Mouse (Mus musculus): ENCODE results near the gene Celf2. TPM values are rescaled to one million over a fixed set of nuclear protein-coding genes. Genes with fewer than 3 reads are reported as not detected.

Celf2 gene
- polyA plus RNA-seq, 1 experiment from 2014 or later, result 164 TPM

GRCm38 (mm10) chr2:6909921-6910320, 599.4 kb downstream of the Celf2 start:
- Histone ChIP-seq H3K27me3 (no peaks in the 10 kb centered on the region), H3K9me3 (no peaks in the 10 kb centered on the region), H3K4me3 (no peak overlapping the region), H3K9ac (no peak overlapping the region), H3K36me3 (no peaks in the 10 kb centered on the region), H3K4me2 (no peak overlapping the region), H3K4me1 (replicated peaks) (0 out of 2 replicates have a peak, but pooled peaks cover 4% of the 10 kb centered on the region), H3K27ac (replicated peaks) (no peak overlapping the region)
- 80% methylated on average over 7 of the region's 7 CpGs for WGBS
- ATAC-seq (ENCODE audit: low FRiP score, low read depth), result no peak

- Histone ChIP-seq H3K4me1 (replicated peaks) (peaks cover 6% of the 10 kb centered on the region; the same call in 1 of the 2 replicates), H3K4me3 (no peak overlapping the region), H3K27ac (replicated peaks) (no peak overlapping the region), H3K27me3 (no peaks in the 10 kb centered on the region), H3K9me3 (no peaks in the 10 kb centered on the region), H3K4me2 (no peak overlapping the region), H3K9ac (no peak overlapping the region), H3K36me3 (no peaks in the 10 kb centered on the region)
- 82% methylated on average over 3 of the region's 3 CpGs for WGBS
- no peak for ATAC-seq (ENCODE audit: low FRiP score, low read depth)
Measured at GRCm38 (mm10) chr2:6904411-6904810, 605.0 kb downstream of the Celf2 start.

GRCm38 (mm10) chr2:6903251-6903763, 606.1 kb downstream of the Celf2 start:
- peak; percentile 78; the same call in 1 of the 2 replicates for ATAC-seq (ENCODE audit: low FRiP score, low read depth)
- H3K9ac ChIP-seq, result no peak overlapping the region
- no peaks in the 10 kb centered on the region for H3K27me3 ChIP-seq
- no peaks in the 10 kb centered on the region for H3K9me3 ChIP-seq
- H3K36me3 ChIP-seq, result no peaks in the 10 kb centered on the region
- H3K4me3 ChIP-seq, result no peak overlapping the region
- 10% methylated on average over 4 of the region's 4 CpGs for WGBS
- peaks cover 6% of the 10 kb centered on the region; the same call in 1 of the 2 replicates for H3K4me1 ChIP-seq (replicated peaks)
- 0 out of 2 replicates have a peak overlapping the region, but pooled peaks have one; percentile 19 for H3K4me2 ChIP-seq
- no peak overlapping the region for H3K27ac ChIP-seq (replicated peaks)

GRCm38 (mm10) chr2:6896896-6897295, 612.5 kb downstream of the Celf2 start:
- H3K36me3 ChIP-seq, result no peaks in the 10 kb centered on the region
- ATAC-seq (ENCODE audit: low FRiP score, low read depth), result no peak
- no peaks in the 10 kb centered on the region for H3K4me1 ChIP-seq (replicated peaks)
- no peak overlapping the region for H3K27ac ChIP-seq (replicated peaks)
- 98% methylated on average over 1 of the region's 1 CpGs for WGBS
- H3K9ac ChIP-seq, result no peak overlapping the region
- no peak overlapping the region for H3K4me2 ChIP-seq
- no peaks in the 10 kb centered on the region for H3K9me3 ChIP-seq
- H3K27me3 ChIP-seq, result no peaks in the 10 kb centered on the region
- H3K4me3 ChIP-seq, result no peak overlapping the region

- Histone ChIP-seq H3K4me1 (replicated peaks) (no peaks in the 10 kb centered on the region), H3K36me3 (no peaks in the 10 kb centered on the region), H3K9ac (no peak overlapping the region), H3K27me3 (no peaks in the 10 kb centered on the region), H3K27ac (replicated peaks) (no peak overlapping the region), H3K4me3 (no peak overlapping the region), H3K9me3 (no peaks in the 10 kb centered on the region), H3K4me2 (no peak overlapping the region)
- no peak for ATAC-seq (ENCODE audit: low FRiP score, low read depth)
- WGBS, result 91% methylated on average over 2 of the region's 2 CpGs
Measured at GRCm38 (mm10) chr2:6893597-6893996, 615.8 kb downstream of the Celf2 start.

- Histone ChIP-seq H3K4me1 (replicated peaks) (no peaks in the 10 kb centered on the region), H3K4me2 (no peak overlapping the region), H3K27me3 (no peaks in the 10 kb centered on the region), H3K9ac (no peak overlapping the region), H3K36me3 (no peaks in the 10 kb centered on the region), H3K9me3 (no peaks in the 10 kb centered on the region), H3K4me3 (no peak overlapping the region), H3K27ac (replicated peaks) (no peak overlapping the region)
- no peak for ATAC-seq (ENCODE audit: low FRiP score, low read depth)
- 79% methylated on average over 3 of the region's 3 CpGs for WGBS
Measured at GRCm38 (mm10) chr2:6893095-6893494, 616.3 kb downstream of the Celf2 start.

- H3K4me2 ChIP-seq, result peak overlapping the region; percentile 51
- peak overlapping the region; percentile 76 for H3K9ac ChIP-seq
- peaks cover 21% of the 10 kb centered on the region for H3K4me1 ChIP-seq (replicated peaks)
- H3K4me3 ChIP-seq, result peak overlapping the region; percentile 48
- H3K27me3 ChIP-seq, result no peaks in the 10 kb centered on the region
- peak overlapping the region; percentile 93 for H3K27ac ChIP-seq (replicated peaks)
- ATAC-seq (ENCODE audit: low FRiP score, low read depth), result peak; percentile 75
- H3K9me3 ChIP-seq, result no peaks in the 10 kb centered on the region
- 17% methylated on average over 8 of the region's 8 CpGs for WGBS
- no peaks in the 10 kb centered on the region for H3K36me3 ChIP-seq
Measured at GRCm38 (mm10) chr2:6884796-6885711, 624.3 kb downstream of the Celf2 start.

- WGBS, result 12% methylated on average over 13 of the region's 13 CpGs
Measured at GRCm38 (mm10) chr2:6883996-6884795, 625.2 kb downstream of the Celf2 start.

GRCm38 (mm10) chr2:6882236-6882885, 627.0 kb downstream of the Celf2 start:
- Histone ChIP-seq H3K4me2 (peak overlapping the region; percentile 58), H3K9me3 (no peaks in the 10 kb centered on the region), H3K27ac (replicated peaks) (peak overlapping the region; percentile 79), H3K4me3 (peak overlapping the region; percentile 43), H3K9ac (peak overlapping the region; percentile 48), H3K4me1 (replicated peaks) (peaks cover 22% of the 10 kb centered on the region), H3K27me3 (no peaks in the 10 kb centered on the region), H3K36me3 (no peaks in the 10 kb centered on the region)
- 0 out of 2 replicates have a peak, but pooled peaks have one; percentile 12 for ATAC-seq (ENCODE audit: low FRiP score, low read depth)
- 19% methylated on average over 6 of the region's 6 CpGs for WGBS

More at GRCm38 (mm10) chr2:6883996-6884795, 625.2 kb downstream of the Celf2 start:
- peaks cover 21% of the 10 kb centered on the region for H3K4me1 ChIP-seq (replicated peaks)
- H3K4me3 ChIP-seq, result peak overlapping the region; percentile 48
- H3K4me2 ChIP-seq, result peak overlapping the region; percentile 51
- peak overlapping the region; percentile 93 for H3K27ac ChIP-seq (replicated peaks)
- no peaks in the 10 kb centered on the region for H3K36me3 ChIP-seq
- H3K27me3 ChIP-seq, result no peaks in the 10 kb centered on the region
- H3K9ac ChIP-seq, result peak overlapping the region; percentile 76
- no peaks in the 10 kb centered on the region for H3K9me3 ChIP-seq
- ATAC-seq (ENCODE audit: low FRiP score, low read depth), result peak; percentile 67; the same call in 1 of the 2 replicates

GRCm38 (mm10) chr2:6880941-6881575, 628.3 kb downstream of the Celf2 start:
- Histone ChIP-seq H3K27ac (replicated peaks) (peak overlapping the region; percentile 79), H3K27me3 (no peaks in the 10 kb centered on the region), H3K9me3 (no peaks in the 10 kb centered on the region), H3K4me2 (peak overlapping the region; percentile 58), H3K4me1 (replicated peaks) (peaks cover 35% of the 10 kb centered on the region), H3K4me3 (peak overlapping the region; percentile 43), H3K36me3 (no peaks in the 10 kb centered on the region), H3K9ac (peak overlapping the region; percentile 35)
- WGBS, result 45% methylated on average over 6 of the region's 6 CpGs
- no peak for ATAC-seq (ENCODE audit: low FRiP score, low read depth)

GRCm38 (mm10) chr2:6877094-6877493, 632.3 kb downstream of the Celf2 start:
- Histone ChIP-seq H3K9ac (no peak overlapping the region), H3K4me2 (no peak overlapping the region), H3K36me3 (no peaks in the 10 kb centered on the region), H3K4me1 (replicated peaks) (peaks cover 48% of the 10 kb centered on the region), H3K9me3 (no peaks in the 10 kb centered on the region), H3K27ac (replicated peaks) (peak overlapping the region; percentile 67; the same call in 1 of the 2 replicates), H3K4me3 (no peak overlapping the region), H3K27me3 (no peaks in the 10 kb centered on the region)
- no peak for ATAC-seq (ENCODE audit: low FRiP score, low read depth)
- 69% methylated on average over 5 of the region's 5 CpGs for WGBS
